Mouse (Mus musculus) T-helper 1 cell (primary cell): ENCODE data around the gene Cc2d2b.

Experiments used
- in situ Hi-C: fragments of 300-600 bp; cut with MboI, MseI; formaldehyde crosslinking; loops from one replicate; pipeline ENCODE4 v1.15.1; 2025; ENCODE audit warnings: high pct_unique_total_duplicates

Cc2d2b gene

DNA sequence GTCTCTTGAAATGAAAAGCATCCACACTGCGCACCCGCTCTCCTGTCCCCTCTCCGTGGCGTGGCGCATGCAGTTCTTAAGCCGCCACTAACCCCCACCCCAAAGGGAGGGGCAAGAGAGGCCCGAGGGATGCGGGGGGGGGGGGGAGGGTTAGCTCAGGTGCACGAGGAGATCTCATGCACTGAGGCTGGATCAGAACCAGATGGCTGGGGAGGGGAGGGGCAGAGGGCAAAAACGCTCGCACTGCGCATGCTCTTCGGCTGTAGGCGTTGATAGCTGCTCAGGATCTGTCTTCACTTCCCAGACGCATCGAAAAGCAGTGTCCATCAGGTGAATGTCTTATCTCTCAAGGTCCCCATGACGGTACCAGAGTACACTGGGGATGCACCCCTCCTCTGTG is at the start of gene Cc2d2b:
Gene Cc2d2b, plus strand, starts transcription at position 195 of the 400 bp plus-strand sequence.
- in situ Hi-C loops = no loop called here

DNA sequence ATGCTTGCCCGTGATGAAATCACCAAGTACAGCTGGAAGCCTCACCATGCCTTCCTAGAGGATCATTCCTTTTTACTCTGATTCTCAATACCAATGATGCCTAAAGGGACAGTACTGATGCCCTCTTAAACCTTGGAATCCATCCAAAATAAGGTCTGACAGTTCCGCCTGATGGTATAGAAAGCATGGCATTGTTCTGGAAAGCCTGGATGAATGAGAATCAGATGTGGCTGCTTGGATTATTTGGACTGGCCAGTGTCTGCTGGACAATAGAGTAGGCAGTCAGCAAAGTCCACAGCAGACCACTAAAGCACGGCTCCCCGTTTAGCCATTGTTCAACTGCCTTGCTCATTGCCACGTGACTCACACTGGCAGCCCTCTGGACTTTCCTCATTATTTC is 48.7 kb upstream of the Cc2d2b start:
- in situ Hi-C loops = loop anchor here (10.0 kb wide), 1 partner anchor 1735 kb away; no protein-coding TSS in a partner anchor

DNA sequence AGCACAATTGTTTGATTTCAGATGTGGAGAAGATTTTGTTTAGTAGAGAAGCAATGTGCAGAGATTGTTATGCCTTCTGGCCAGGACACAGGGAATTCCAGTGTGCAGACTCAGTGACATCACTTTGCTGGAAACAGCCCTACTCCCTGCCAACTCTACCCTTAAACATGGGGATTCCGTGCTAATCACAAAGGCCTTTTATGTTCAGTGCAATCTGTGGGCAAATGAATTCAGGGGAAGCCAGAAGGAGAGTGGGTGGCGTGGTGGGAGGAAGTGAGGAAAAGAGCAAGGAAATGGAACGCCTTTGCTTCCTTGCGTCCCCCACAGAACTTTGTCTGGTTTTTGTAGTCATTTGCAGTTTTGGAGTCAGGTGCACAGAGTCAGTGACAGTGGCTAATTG is 46.1 kb upstream of the Cc2d2b start:
- in situ Hi-C loops = no loop called here

DNA sequence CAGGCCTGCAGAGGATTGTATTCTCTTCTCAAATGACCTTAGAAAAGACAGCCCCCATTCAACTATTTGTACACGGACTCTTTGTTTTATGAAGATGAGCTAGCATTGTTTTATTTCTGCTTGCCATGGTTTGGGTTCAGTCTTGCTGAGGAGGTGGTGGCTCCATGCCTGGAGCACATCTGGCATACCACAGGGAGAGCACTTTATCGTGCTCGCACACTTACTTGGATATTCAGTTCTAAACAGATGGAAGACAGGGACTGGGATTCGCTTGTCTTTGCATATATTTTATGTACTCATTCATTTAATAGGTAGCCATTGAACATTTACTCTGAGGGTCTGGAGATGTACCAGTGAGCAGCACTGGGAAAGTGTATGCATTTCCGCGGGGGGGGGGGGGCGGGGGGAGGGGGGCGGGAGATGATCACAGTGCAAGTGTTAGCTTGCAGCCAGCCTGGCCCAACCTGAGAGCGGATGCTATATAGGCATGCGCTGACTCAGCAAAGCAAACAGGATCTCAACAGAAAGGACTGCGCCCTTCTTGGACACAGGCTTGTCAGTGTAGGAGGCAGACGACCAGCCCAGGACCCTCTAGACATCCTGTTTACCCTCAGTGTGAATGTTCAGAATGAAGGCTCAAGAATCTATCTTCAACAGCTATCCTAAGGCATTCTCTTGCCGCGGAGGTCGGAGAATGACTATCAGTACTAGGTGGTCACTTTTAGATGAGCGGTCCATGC is 35.5 kb upstream of the Cc2d2b start:
- in situ Hi-C loops = no loop called here

DNA sequence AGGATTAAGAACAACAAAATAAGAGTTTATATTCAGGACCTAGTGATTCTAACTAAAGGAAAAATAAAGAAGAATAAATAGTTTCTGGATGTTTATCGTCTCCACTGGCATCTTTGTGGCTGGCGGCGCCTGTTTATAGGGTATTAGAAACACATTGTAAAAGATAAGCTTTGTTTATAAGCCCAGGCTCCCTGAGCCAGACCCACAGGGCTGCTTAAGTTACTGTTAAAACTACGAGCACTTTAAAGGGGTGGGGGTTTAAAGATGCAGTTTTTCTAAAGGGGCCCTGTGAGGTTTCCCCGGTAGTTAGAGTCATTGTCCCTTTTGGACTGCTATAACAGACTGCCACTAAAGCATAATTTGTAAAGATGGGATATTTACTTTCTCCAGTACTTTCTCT is 33.9 kb upstream of the Cc2d2b start:
- in situ Hi-C loops = no loop called here

DNA sequence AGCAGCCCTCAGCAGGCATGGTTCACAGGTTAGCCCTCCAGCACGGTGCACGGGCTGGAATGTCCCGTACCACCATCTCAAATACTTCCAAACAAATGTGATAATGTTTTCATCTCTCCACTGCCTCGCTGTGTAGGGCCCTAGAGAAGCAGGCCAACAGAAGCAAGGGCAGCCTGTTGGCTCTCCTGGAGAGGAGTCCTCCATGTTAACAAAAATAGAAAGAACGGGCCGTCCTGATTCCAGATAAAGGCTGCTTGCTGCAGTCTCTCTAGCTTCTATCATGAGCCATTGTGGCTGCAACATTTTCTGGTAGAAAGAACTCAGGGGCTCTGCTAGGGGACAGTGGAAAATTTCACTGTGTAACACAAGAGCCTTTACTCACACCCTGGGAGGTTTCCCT is 31.6 kb upstream of the Cc2d2b start:
- in situ Hi-C loops = no loop called here

DNA sequence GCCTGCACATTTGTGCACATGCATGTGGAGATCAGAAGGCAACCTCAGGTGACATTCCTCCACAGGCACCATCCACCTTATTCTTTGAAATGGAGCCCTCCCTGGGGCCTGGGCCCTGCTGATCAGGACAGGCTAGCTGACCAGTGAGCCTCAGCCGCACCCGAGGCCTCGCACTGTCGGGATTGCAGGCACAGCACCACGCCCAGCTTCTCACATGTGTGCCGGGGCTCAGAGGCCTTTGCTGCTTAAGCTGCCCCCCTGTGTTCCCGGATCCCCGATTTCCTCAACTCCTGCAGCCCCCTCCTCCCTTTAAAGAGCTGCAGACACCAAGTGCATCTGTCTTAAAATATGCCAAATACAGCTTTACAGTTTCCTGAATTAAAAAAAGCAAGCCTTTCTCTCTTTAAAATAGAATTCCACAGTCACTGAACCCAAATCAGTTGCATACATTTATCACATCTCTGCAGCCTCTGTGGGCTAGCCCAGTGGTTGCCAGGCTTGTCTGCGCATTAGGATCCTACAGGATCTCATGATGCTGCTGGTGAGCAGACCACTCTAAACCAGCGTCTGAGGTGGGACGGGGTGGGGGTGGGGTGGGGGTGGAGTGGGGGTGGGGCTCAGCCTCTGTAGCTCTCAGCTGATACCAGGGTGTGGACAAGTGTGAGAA is 29.0 kb upstream of the Cc2d2b start:
- in situ Hi-C loops = loop anchor here (5.0 kb wide), 1 partner anchor 107 kb away; the partner anchor contains the start of genes Entpd1 and Tctn3

DNA sequence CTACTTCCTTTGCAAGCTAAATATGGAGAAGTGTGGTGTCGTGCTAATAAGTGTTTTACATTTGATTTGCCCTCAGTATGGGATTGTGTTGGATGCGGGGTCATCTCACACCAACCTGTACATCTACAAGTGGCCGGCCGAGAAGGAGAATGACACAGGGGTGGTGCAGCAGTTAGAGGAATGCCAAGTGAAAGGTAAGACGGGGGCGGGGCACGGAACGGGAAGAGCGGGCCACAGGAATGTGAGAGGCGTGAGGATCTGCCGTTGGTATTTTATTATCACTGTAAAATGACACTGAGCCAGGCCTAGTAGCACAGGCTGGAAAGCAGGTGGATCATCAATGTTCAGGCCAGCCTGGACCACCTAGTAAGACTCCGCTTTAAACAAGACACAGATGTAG is 28.2 kb upstream of the Cc2d2b start:
- in situ Hi-C loops = loop anchor here (5.0 kb wide), 1 partner anchor 108 kb away; the partner anchor contains the start of genes Entpd1 and Tctn3

DNA sequence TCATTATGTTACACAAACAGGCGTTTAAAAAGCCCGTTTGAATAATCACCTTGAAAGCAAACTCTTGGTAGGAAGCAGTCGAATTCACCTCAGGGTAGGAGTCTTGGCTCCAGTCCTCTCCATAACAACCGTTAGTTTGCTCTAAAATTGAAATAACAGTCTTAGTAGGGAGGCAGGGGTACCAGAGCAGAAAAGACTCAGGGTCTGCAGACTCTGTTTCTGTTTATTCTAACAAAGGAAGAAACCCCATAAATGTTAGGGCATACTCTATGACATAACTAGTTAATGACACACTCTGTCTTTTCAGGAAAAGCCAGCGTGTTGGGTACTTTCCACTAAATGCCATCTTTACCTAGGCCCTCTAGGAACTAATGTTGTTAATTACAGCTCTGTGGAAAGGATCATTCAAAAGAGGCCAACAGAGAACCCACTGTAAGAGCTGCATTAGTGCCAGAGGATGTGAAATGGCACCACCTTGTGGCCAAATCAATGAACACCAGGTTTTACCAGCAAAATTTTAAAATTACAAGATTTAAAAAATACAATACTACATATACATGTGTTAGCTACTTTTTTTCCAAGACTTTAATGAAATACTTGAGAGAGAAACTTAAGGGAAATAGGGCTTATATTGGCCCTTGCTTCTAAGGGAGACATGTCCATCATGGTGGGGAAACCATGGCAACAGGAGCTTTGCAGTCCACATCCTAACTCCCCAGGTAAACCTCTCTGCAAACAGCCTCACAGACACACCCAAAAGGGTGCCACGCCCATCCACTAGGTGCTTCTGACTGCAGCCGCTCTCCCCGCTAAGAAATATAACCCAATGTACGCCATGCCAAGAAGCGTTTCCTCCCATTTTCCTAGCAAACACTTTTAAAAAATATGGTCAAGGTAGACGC is 26.2 kb upstream of the Cc2d2b start:
- in situ Hi-C loops = loop anchor here (5.0 kb wide), 1 partner anchor 110 kb away; the partner anchor contains the start of genes Entpd1 and Tctn3

DNA sequence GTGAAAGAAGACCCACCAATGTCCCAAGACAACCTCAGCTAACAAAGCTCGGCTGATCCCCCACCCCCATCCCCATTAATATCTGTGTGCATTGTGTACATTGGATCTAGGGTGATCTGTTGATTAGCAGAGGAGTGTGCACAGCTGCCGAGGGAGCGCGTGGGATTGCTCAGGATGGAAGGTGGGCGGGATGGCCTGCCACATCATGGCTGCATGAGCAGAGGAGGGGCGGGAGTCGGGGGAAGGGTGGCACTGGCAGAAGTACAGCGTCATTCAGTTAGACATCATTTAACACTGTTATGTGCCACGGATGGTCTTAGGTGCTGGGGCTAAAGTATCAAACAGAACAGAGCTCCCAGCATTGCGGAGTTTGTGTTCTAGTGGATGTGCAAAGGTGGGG is 25.0 kb upstream of the Cc2d2b start:
- in situ Hi-C loops = loop anchor here (5.0 kb wide), 1 partner anchor 111 kb away; the partner anchor contains the start of genes Entpd1 and Tctn3

DNA sequence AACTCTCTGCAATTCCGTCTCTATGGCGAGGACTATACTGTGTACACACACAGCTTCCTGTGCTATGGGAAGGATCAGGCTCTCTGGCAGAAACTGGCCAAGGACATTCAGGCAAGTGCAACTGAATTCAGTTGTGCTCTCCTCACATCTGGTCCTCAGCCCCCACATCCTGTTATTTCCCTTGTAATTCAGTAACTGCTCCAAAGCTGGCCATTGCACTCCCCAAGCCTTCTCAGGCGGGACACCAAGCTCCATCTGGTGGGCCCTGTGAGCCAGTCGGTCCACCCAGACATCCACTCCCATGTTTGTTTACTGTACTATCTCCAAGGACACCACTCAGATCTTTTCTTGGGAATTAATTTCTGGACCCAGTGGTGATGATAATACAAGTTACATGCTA is 22.4 kb upstream of the Cc2d2b start:
- in situ Hi-C loops = no loop called here

DNA sequence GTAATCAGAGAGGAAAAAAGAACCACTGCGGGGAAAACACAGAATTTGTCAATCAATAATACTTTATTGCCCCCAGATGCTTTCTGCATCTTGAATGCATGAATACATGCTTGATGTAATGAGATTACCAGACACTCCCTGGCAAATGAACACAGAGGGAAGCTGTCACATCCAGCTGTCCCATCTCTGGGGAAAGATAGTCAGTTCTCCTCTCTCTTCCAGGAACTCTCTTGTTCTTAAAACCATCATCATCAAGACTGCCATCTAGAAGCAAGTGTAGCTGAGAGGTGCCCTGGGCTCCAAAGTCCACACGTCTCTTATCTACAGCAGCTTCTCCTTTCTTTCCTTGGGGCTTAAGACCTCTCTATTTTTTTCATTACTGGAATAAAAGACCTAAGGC is 21.9 kb upstream of the Cc2d2b start:
- in situ Hi-C loops = no loop called here

DNA sequence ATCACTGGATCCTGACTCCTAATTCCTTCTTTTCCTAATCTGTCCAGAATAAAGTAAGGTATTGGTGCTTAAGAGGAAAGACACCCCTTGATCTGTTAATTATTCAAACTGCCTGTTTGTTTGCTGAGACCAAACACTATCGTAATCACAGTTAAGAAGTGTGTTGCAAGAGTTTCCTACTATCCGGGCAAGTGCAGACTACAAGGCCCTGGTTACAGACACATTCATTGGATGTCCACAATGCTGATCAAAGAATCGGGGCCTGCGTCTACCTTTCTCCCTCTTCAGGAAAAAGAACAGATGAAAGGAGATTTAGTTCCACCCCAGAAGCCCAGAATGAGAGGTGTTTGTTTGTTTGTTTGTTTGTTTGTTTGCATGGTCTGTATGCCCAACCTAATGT is 20.3 kb upstream of the Cc2d2b start:
- in situ Hi-C loops = no loop called here

DNA sequence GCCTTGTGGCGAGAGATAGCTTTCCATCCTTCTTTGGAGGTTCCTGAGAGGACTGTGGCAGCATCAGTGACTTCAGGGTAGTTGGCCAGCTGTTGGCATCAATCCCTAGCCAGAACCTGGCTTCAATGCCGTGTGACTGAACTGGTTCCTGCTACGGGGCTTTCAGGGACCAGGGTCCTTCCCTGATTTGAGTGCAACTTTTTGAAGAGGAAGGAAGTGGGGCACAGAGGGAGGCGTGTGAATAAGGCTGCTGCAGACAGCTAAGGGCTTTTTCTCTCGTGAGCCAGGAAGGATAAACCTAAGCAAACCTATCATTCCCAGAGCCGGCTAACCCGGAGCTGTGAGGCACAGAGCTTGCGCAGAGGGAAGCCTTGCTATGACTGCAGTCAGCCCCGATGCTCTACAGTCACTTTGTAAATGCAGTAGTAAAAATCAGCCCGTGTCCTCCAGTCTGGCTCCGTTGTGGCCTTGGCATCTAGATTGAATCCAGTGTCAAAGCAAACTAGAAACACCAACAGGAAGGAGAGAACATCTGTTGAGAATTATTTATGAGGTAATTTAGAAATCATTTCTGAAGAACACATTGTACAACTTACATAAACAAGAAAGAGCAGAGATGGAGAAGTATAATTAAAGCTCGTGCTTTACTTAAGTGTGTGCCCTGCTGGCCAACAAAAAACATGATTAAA is 19.7 kb upstream of the Cc2d2b start:
- in situ Hi-C loops = no loop called here

DNA sequence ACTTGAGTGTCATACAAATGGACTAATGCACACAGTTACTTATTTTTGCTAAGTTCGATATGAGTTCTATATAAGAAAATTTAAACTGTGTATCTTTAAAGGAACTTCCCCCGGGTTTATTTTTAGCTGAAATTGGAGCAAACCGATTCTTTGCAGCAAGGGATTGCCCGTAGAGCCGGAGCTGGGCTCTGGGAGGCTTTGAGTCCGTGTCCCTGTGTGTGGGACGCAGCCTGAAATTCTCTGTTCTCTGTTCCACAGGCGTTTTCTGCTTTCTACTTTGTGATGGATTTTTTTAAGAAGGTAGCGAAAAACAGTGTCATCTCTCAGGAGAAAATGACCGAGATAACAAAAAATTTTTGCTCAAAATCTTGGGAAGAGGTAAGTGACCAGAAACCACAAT is 15.1 kb upstream of the Cc2d2b start:
- in situ Hi-C loops = no loop called here

DNA sequence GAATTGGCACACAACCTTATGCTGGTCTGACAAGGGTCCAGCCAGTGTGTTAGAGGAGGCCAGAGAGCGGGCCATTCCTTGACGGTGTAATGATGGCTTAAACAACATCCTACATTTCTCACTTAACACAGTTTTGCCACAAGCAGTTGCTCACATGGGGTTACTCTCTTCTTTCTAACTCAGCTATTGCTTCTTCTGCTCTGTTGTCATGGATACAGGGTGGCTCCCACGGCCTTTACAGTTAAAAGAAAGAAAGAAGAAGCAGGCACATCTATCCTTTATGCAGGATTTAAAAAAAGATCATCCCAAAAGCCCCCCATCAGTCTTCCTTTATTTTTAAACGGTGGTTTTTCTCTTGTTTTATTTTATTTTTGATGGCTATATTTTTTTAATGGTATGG is 14.7 kb upstream of the Cc2d2b start:
- in situ Hi-C loops = no loop called here

DNA sequence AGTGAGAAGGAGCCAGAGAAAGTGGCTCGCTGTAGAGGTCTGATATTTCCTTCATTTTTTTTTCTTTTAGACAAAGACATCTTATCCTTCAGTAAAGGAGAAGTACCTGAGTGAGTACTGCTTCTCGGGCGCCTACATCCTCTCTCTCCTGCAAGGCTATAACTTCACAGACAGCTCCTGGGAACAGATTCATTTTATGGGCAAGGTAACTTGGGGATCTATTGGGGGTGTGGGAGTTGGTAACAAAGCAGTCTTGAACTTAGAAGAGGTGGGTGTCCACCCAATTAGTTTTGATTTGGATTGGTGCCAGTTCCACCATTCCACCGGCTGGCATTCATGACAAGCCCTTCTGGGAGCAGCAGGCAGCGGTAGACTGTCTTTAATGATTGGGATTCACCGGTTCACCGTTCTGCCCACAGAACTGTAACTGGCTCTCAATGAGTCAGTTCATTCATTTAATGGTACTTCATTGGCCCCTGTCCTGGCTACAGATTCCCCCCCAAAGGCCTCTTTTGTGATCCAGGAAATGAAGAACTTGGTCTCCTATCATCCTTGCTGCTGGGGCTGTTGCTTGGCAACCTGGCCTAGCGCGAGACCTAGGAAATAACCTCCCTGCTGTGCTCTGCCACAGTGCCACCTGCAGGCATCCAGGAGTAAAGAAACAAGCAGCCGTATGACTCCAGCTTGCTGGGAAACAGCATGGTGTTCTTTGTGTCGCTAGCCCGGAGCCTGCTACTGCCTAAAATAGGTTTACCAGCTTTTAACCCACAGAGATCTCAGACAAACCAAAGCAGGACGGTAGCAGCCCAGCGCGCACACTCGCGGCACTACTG is 11.7 kb upstream of the Cc2d2b start:
- in situ Hi-C loops = no loop called here

DNA sequence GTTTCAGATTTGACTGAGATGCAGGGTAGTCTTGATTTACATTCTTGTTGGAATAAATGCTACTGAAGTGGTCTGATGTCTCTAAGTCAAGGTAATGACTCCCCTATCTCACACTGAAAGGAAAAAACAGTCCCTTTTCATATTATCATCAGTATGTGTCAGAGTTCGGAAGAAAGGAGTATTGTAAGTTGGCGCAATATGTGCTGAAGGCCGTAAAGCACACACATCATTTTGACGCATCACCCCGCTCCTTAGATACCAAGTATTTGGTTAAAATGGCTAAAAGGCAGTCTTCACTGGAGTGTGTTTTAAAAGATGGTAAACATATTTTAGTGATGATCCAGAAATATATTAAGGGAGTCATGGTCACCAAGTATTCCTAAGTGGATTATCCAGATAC is 10.9 kb upstream of the Cc2d2b start:
- in situ Hi-C loops = no loop called here

DNA sequence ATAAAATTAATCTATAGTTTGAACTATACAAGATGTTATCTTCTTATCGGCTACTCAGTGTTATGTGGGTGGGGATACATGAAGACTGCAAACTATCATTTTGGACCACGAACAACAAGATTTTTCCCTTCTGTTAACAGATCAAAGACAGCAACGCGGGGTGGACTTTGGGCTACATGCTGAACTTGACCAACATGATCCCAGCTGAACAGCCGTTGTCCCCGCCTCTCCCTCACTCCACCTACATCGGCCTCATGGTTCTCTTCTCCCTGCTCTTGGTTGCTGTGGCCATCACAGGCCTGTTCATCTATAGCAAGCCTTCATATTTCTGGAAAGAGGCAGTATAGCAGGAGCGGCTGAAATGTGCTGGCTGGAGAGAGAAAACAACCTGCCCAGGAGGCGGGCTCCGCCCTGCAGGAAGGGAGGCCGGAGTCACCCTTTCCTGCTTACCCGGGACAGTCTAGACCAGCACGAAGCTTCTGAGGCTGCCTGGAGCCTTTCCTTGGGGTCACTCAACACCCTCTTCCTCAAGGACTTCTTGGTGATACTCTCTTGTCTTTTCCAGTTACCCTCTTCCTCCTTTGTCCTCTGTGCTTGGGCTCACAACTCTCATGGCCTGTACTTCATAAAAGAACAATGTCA is 9.7 kb upstream of the Cc2d2b start:
- in situ Hi-C loops = no loop called here

DNA sequence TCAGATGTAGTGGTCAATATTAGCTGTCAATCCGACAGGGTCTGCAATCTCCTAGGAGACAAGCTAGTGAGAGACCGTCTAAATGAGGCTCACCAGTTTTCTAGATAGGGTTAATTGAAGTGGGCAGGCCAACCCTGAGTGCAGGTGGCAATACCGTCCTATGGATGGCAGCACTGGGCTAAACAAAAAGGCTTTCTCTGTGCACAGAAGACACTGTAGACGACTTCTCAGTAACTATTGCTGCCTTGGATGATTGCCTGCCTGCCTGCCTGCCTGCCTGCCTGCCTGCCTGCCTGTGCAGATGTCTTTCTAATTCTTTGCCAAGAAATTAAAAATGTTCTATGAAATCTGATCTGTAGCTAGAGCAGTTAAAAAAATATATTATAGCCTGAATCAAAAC is 1.9 kb upstream of the Cc2d2b start:
- in situ Hi-C loops = no loop called here
